22 mouse cellular contexts compared by ENCODE assay signal in the genomic region with DNA sequence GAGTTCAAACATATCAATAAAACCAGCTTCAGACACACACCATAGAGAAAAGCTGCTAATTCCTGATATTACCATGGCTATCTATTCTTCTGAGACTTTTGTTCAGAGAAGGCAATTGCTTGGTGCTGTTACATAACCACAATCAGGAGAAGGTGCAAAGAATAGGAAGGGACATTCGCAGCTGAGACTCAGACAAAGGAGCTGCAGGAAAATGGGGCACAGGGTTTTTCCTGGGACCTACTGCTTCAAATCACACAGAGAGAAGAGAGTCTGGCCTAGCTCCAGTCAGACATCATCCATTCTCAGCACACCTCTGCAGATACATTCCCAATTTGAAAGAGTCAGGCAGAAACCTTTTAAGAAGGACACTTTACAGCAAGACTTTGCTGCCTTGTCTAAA.
"Had no signal": no experiment of that assay in that cellular context is flagged by ENCODE, and none has a peak within 500 bp of the region (broad histone marks: within the 10 kb centered on the region; RNA-seq: fewer than 3 reads in every experiment).

No protein-coding gene starts in this region.

- DNase-seq: heart, postnatal 10 days; heart, postnatal 14 days; heart, postnatal 36 days; heart, postnatal 4 days; kidney, adult 11 months; kidney, adult 18-20 months; kidney, adult 2 months; kidney, adult 8-10 months; kidney, adult 9 months; kidney, postnatal 10 days; kidney, postnatal 14 days; kidney, postnatal 25 days; kidney, postnatal 36 days; kidney, postnatal 4 days; layer of hippocampus, adult 9-11 months; layer of hippocampus, postnatal 36 days had no signal

- ATAC-seq: hindbrain, embryonic 16.5 days; hindbrain, postnatal 0 days; inflammation-experienced regulatory T-cells, adult 6 months; intestine, embryonic 15.5 days; intestine, embryonic 16.5 days; intestine, postnatal 0 days had no signal
